Mouse (Mus musculus): ENCODE results near the gene Ddx47. TPM values are rescaled to one million over a fixed set of nuclear protein-coding genes. Genes with fewer than 3 reads are reported as not detected.

The Ddx47 gene
- polyA plus RNA-seq, 1 experiment from 2014 or later, result 96.1 TPM

GRCm38 (mm10) chr6:134988377-134988776 lies 23.0 kb upstream of the Ddx47 start:
- WGBS, result 86% methylated on average over 9 of the region's 9 CpGs
- no peaks in the 10 kb centered on the region for H3K9me3 ChIP-seq
- no peak overlapping the region for H3K4me3 ChIP-seq

GRCm38 (mm10) chr6:134990674-134991073 lies 20.7 kb upstream of the Ddx47 start:
- H3K4me3 ChIP-seq, result no peak overlapping the region
- H3K27me3 ChIP-seq (ENCODE audit: insufficient read depth, poor library complexity, severe bottlenecking), result no peaks in the 10 kb centered on the region
- no peaks in the 10 kb centered on the region for H3K36me3 ChIP-seq
- 92% methylated on average over 6 of the region's 6 CpGs for WGBS
- H3K27ac ChIP-seq, result no peak overlapping the region
- no peak for DNase-seq (ENCODE audit: low spot score)
- no peaks in the 10 kb centered on the region for H3K9me3 ChIP-seq
- H3K4me1 ChIP-seq (replicated peaks), result no peaks in the 10 kb centered on the region

More at GRCm38 (mm10) chr6:134988377-134988776, 23.0 kb upstream of the Ddx47 start:
- Histone ChIP-seq H3K27me3 (ENCODE audit: insufficient read depth, poor library complexity, severe bottlenecking) (peaks cover 9% of the 10 kb centered on the region; the same call in 1 of the 2 replicates), H3K36me3 (no peaks in the 10 kb centered on the region), H3K4me1 (replicated peaks) (peaks cover 15% of the 10 kb centered on the region), H3K27ac (no peak overlapping the region)
- DNase-seq (ENCODE audit: low spot score), result no peak

DNA sequence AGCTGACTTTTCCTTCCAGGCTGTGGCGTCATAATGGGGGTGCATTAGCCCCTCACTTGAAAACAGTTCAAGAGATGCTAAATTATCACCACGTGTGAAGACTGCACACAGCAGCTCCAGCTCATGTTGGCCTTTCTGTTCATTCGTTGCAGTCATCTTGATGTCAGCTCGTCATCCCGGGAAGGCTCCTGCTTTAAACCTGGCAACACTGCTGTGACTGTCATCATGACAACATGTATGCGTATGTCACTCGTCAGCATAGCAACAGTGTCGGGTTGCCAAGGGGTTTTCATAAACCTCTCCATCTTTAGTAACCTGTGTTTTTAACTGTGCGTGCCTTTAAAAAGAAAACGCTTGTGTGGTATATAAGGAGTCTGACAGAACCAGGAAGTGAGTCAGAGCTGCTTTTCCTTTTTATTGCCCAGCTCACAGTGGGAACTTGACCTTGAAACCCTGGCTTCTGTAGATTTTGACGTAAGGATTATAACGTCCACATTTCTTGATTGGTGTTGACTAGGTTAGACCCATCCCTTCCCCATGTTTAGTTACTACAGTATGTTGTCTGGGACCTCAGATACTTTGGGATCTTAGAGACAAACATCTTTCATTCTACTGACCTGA lies 17.3 kb upstream of the Ddx47 start:
- Histone ChIP-seq H3K27ac (no peak overlapping the region), H3K36me3 (no peaks in the 10 kb centered on the region), H3K9me3 (no peaks in the 10 kb centered on the region), H3K4me3 (no peak overlapping the region), H3K4me1 (replicated peaks) (no peaks in the 10 kb centered on the region), H3K27me3 (ENCODE audit: insufficient read depth, poor library complexity, severe bottlenecking) (no peaks in the 10 kb centered on the region)
- 75% methylated on average over 12 of the region's 12 CpGs for WGBS
- no peak for DNase-seq (ENCODE audit: low spot score)

GRCm38 (mm10) chr6:134994985-134995384 lies 16.4 kb upstream of the Ddx47 start:
- DNase-seq (ENCODE audit: low spot score), result no peak
- no peak overlapping the region for H3K4me3 ChIP-seq
- 0 out of 2 replicates have a peak, but pooled peaks cover 5% of the 10 kb centered on the region for H3K4me1 ChIP-seq (replicated peaks)
- H3K9me3 ChIP-seq, result no peaks in the 10 kb centered on the region
- H3K36me3 ChIP-seq, result no peaks in the 10 kb centered on the region
- H3K27ac ChIP-seq, result no peak overlapping the region
- 84% methylated on average over 8 of the region's 8 CpGs for WGBS
- H3K27me3 ChIP-seq (ENCODE audit: insufficient read depth, poor library complexity, severe bottlenecking), result no peaks in the 10 kb centered on the region

GRCm38 (mm10) chr6:134996918-134997317 lies 14.5 kb upstream of the Ddx47 start:
- 82% methylated on average over 2 of the region's 2 CpGs for WGBS
- Histone ChIP-seq H3K4me3 (no peak overlapping the region), H3K4me1 (replicated peaks) (0 out of 2 replicates have a peak, but pooled peaks cover 10% of the 10 kb centered on the region)

GRCm38 (mm10) chr6:134998076-134998475 lies 13.3 kb upstream of the Ddx47 start:
- 86% methylated on average over 8 of the region's 8 CpGs for WGBS

More at GRCm38 (mm10) chr6:134996918-134997317, 14.5 kb upstream of the Ddx47 start:
- H3K36me3 ChIP-seq, result no peaks in the 10 kb centered on the region
- no peak overlapping the region for H3K27ac ChIP-seq
- H3K9me3 ChIP-seq, result no peaks in the 10 kb centered on the region
- no peaks in the 10 kb centered on the region for H3K27me3 ChIP-seq (ENCODE audit: insufficient read depth, poor library complexity, severe bottlenecking)
- no peak for DNase-seq (ENCODE audit: low spot score)

DNA sequence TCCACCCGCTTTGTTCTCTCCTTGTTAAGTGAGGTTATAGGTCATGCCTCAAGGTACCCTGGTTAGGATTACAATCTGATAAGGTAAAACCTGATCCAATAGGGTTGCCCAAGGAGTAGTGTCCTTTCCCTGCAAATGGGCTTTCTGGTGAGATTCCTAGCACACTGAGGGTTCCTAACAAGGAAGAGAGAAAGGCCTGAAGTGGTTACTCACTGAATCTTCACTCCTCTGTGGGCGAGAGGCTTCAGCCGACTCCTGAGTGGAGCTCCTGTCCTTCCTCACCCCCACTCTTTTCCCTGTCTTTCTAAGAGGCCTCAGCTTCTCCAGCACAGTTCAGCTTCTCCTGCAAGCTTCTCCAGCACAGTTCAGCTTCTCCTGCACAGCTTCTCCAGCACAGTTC lies 12.6 kb upstream of the Ddx47 start:
- Histone ChIP-seq H3K27me3 (ENCODE audit: insufficient read depth, poor library complexity, severe bottlenecking) (no peaks in the 10 kb centered on the region), H3K27ac (no peak overlapping the region), H3K4me1 (replicated peaks) (0 out of 2 replicates have a peak, but pooled peaks cover 10% of the 10 kb centered on the region), H3K4me3 (no peak overlapping the region), H3K9me3 (no peaks in the 10 kb centered on the region), H3K36me3 (no peaks in the 10 kb centered on the region)
- no peak for DNase-seq (ENCODE audit: low spot score)
- WGBS, result 75% methylated on average over 3 of the region's 3 CpGs

More at GRCm38 (mm10) chr6:134998076-134998475, 13.3 kb upstream of the Ddx47 start:
- H3K36me3 ChIP-seq, result no peaks in the 10 kb centered on the region
- H3K9me3 ChIP-seq, result no peaks in the 10 kb centered on the region
- no peak overlapping the region for H3K27ac ChIP-seq
- no peaks in the 10 kb centered on the region for H3K27me3 ChIP-seq (ENCODE audit: insufficient read depth, poor library complexity, severe bottlenecking)
- DNase-seq (ENCODE audit: low spot score), result no peak
- H3K4me3 ChIP-seq, result no peak overlapping the region
- 0 out of 2 replicates have a peak, but pooled peaks cover 10% of the 10 kb centered on the region for H3K4me1 ChIP-seq (replicated peaks)

DNA sequence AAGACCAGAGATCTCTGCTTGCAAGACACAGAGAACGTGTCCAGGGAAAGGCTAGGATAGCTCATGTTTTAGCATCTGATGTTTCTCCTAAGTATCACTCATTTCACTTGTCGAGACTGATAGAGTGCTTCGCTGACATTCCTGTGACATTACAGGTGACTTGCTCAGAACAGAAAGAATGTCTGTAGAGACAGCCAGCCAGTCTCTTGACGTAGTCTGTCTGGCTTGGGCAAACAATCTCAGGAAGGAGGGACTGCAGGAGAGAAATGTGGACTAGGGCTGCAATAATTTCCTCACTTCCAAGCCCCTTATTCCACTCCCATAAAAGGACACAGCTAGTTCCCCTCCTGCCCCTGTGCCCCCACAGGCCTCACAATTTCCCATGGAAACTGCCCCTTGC lies 11.1 kb upstream of the Ddx47 start:
- H3K27me3 ChIP-seq (ENCODE audit: insufficient read depth, poor library complexity, severe bottlenecking), result no peaks in the 10 kb centered on the region
- no peaks in the 10 kb centered on the region for H3K9me3 ChIP-seq
- WGBS, result 71% methylated on average over 4 of the region's 4 CpGs
- no peak overlapping the region for H3K4me3 ChIP-seq
- no peak for DNase-seq (ENCODE audit: low spot score)
- H3K4me1 ChIP-seq (replicated peaks), result 0 out of 2 replicates have a peak, but pooled peaks cover 10% of the 10 kb centered on the region
- no peak overlapping the region for H3K27ac ChIP-seq
- no peaks in the 10 kb centered on the region for H3K36me3 ChIP-seq

DNA sequence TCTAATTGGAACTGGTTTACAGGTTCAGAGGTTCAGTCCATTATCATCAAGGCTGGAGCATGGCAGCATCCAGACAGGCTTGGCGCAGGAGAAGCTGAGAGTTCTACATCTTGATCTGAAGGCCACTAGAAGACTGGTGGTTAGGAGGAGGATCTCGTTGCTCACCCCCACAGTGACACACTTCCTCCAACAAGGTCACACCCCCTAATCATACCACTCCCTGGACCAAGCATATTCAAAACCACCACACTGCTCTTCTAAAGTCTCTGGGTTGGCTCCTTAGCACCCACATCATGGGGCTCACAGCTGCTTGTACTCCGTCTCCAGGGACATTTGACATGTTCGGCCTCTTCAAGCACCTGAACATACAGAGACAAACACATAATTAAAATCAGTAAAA lies 9.4 kb upstream of the Ddx47 start:
- Histone ChIP-seq H3K9me3 (no peaks in the 10 kb centered on the region), H3K4me1 (replicated peaks) (0 out of 2 replicates have a peak, but pooled peaks cover 10% of the 10 kb centered on the region), H3K27ac (no peak overlapping the region), H3K4me3 (no peak overlapping the region), H3K27me3 (ENCODE audit: insufficient read depth, poor library complexity, severe bottlenecking) (no peaks in the 10 kb centered on the region), H3K36me3 (no peaks in the 10 kb centered on the region)
- 87% methylated on average over 4 of the region's 4 CpGs for WGBS
- DNase-seq (ENCODE audit: low spot score), result no peak

GRCm38 (mm10) chr6:135006372-135006771 lies 5.0 kb upstream of the Ddx47 start:
- Histone ChIP-seq H3K4me1 (replicated peaks) (0 out of 2 replicates have a peak, but pooled peaks cover 3% of the 10 kb centered on the region), H3K9me3 (no peaks in the 10 kb centered on the region), H3K36me3 (no peaks in the 10 kb centered on the region), H3K27ac (no peak overlapping the region), H3K27me3 (ENCODE audit: insufficient read depth, poor library complexity, severe bottlenecking) (no peaks in the 10 kb centered on the region), H3K4me3 (no peak overlapping the region)
- 94% methylated on average over 4 of the region's 4 CpGs for whole genome bisulfite sequencing
- DNase-seq (ENCODE audit: low spot score), result no peak

DNA sequence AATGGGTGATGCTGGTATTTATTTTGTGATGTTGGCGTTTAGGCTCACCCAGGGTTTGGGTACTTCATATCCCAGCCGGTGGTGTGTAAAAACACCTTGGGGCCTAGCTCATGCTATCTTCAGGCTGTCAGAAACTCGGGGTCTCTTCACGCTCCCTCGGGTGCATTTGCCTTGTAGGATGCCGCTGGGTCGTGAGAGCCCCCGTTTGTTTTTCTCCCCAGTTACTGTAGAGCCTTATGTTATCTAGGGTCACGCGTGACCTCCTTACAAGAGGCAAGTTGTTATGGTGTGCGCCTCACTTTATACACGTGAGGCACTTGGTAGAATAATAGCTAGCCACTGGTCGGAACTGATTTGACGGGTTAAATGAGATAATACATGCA lies 313 bp downstream of the Ddx47 start:
- no peak for DNase-seq (ENCODE audit: low spot score)
- H3K4me3 ChIP-seq, result peak overlapping the region; percentile 84
- no peaks in the 10 kb centered on the region for H3K27me3 ChIP-seq (ENCODE audit: insufficient read depth, poor library complexity, severe bottlenecking)
- WGBS, result 3% methylated on average over 14 of the region's 14 CpGs
- H3K27ac ChIP-seq, result peak overlapping the region; percentile 87
- H3K36me3 ChIP-seq, result peaks cover 37% of the 10 kb centered on the region
- peaks cover 9% of the 10 kb centered on the region for H3K4me1 ChIP-seq (replicated peaks)
- no peaks in the 10 kb centered on the region for H3K9me3 ChIP-seq

DNA sequence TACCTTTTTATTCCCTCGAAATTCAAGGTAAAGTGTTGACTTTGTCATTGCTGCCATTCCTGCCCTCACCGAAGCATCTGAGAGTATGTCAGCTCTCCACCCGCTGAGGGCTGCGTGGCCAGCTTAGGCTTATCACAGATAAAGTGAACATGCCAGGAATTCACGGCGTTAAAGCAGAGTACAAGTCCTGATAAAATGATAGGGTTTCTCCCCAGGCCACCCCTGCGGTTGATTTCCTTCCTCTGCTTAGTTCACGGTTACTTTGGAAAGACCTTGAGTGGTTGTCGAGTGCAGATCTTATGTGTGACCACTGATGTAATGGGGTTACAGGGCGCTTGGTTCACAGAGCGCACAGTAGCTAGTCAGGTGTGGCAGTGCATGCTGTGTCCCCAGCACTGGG lies 5.8 kb downstream of the Ddx47 start:
- Histone ChIP-seq H3K27ac (no peak overlapping the region), H3K27me3 (ENCODE audit: insufficient read depth, poor library complexity, severe bottlenecking) (no peaks in the 10 kb centered on the region), H3K4me3 (no peak overlapping the region), H3K36me3 (peaks cover 92% of the 10 kb centered on the region), H3K4me1 (replicated peaks) (peaks cover 4% of the 10 kb centered on the region), H3K9me3 (no peaks in the 10 kb centered on the region)
- WGBS, result 93% methylated on average over 11 of the region's 11 CpGs
- no peak for DNase-seq (ENCODE audit: low spot score)

GRCm38 (mm10) chr6:135019564-135019963 lies 8.2 kb downstream of the Ddx47 start:
- no peaks in the 10 kb centered on the region for H3K9me3 ChIP-seq
- WGBS, result 93% methylated on average over 10 of the region's 10 CpGs
- no peak overlapping the region for H3K4me3 ChIP-seq
- DNase-seq (ENCODE audit: low spot score), result no peak
- no peaks in the 10 kb centered on the region for H3K27me3 ChIP-seq (ENCODE audit: insufficient read depth, poor library complexity, severe bottlenecking)
- no peak overlapping the region for H3K27ac ChIP-seq
- H3K36me3 ChIP-seq, result peaks cover 100% of the 10 kb centered on the region
- H3K4me1 ChIP-seq (replicated peaks), result no peaks in the 10 kb centered on the region
